25 mouse cellular contexts compared by ENCODE assay signal in the genomic region with DNA sequence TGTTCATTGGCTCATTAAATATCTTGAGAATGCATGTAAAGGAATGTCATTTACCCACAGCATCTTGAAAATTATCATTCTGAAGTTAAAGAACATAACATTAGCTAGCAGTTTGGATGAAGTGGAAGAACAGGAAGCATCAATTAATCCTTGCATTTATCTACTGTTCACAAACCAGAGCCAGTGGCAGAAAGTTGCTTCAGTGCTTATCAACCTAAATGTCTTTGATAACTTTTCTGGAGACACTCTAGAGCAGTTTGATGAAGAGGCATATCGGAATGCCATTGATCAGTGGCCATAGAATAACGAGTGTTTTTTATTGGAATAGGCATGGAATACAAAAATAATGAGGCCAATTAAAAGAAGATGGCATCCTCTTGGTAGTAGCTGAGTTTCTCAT.
"Had no signal": no experiment of that assay in that cellular context is flagged by ENCODE, and none has a peak within 500 bp of the region (broad histone marks: within the 10 kb centered on the region; RNA-seq: fewer than 3 reads in every experiment).

No protein-coding gene starts in this region.

- H3K9ac ChIP-seq: embryonic facial prominence, embryonic 12.5 days; embryonic facial prominence, embryonic 13.5 days; embryonic facial prominence, embryonic 15.5 days; forebrain, embryonic 12.5 days; forebrain, embryonic 13.5 days; forebrain, embryonic 15.5 days; forebrain, postnatal 0 days had no signal

- H3K36me3 ChIP-seq: embryonic facial prominence, embryonic 10.5 days; embryonic facial prominence, embryonic 12.5 days; embryonic facial prominence, embryonic 13.5 days; embryonic facial prominence, embryonic 15.5 days; forebrain, embryonic 10.5 days; forebrain, embryonic 12.5 days; forebrain, embryonic 15.5 days had no signal

- DNase-seq: cerebellum, adult 9-10 months; cerebellum, adult 9-11 months; cerebellum, postnatal 10 days; cerebellum, postnatal 14 days; cerebellum, postnatal 25 days; cerebellum, postnatal 36 days; embryo, embryonic 11 days; forebrain, postnatal 0 days; gastrocnemius, adult 2 months; gastrocnemius, postnatal 10 days; gastrocnemius, postnatal 14 days; gastrocnemius, postnatal 25 days; gastrocnemius, postnatal 36 days; heart, adult 11 months; heart, adult 18-20 months; heart, adult 2 months had no signal

- H3K4me1 ChIP-seq: embryonic facial prominence, embryonic 10.5 days; embryonic facial prominence, embryonic 12.5 days; embryonic facial prominence, embryonic 13.5 days; embryonic facial prominence, embryonic 15.5 days; forebrain, embryonic 12.5 days; forebrain, embryonic 13.5 days; forebrain, embryonic 15.5 days had no signal

- H3K9me3 ChIP-seq: embryonic facial prominence, embryonic 10.5 days; embryonic facial prominence, embryonic 12.5 days; embryonic facial prominence, embryonic 13.5 days; embryonic facial prominence, embryonic 15.5 days; forebrain, embryonic 10.5 days; forebrain, embryonic 12.5 days; forebrain, embryonic 13.5 days; forebrain, embryonic 15.5 days had no signal

- H3K27ac ChIP-seq: embryonic facial prominence, embryonic 10.5 days; embryonic facial prominence, embryonic 12.5 days; embryonic facial prominence, embryonic 13.5 days; embryonic facial prominence, embryonic 15.5 days; forebrain, embryonic 10.5 days; forebrain, embryonic 12.5 days; forebrain, embryonic 13.5 days; forebrain, embryonic 15.5 days; gastrocnemius, adult 2 months; heart, adult 2 months had no signal

- H3K4me3 ChIP-seq: embryonic facial prominence, embryonic 10.5 days; embryonic facial prominence, embryonic 12.5 days; embryonic facial prominence, embryonic 13.5 days; embryonic facial prominence, embryonic 15.5 days; erythroblast, embryonic 14.5 days; forebrain, embryonic 10.5 days; forebrain, embryonic 12.5 days; forebrain, embryonic 13.5 days; forebrain, embryonic 15.5 days; gastrocnemius, adult 2 months; heart, adult 2 months had no signal

- H3K27me3 ChIP-seq: embryonic facial prominence, embryonic 12.5 days; embryonic facial prominence, embryonic 15.5 days; forebrain, embryonic 12.5 days; forebrain, embryonic 13.5 days; forebrain, embryonic 15.5 days had no signal
